Mouse (Mus musculus) embryonic fibroblast, embryonic 13.5 days (primary cell): Measurements from ENCODE around the gene Ctnnal1.

Source experiments
- CTCF ChIP-seq: IDR thresholded peaks from 2 replicates; pipeline ENCODE4 v1.5.1; 2011; ENCODE audit warnings: mild to moderate bottlenecking, control low read depth, low read length, moderate library complexity, borderline replicate concordance; ENCODE audit not compliant: insufficient read depth
- POLR2A ChIP-seq: IDR thresholded peaks from 2 replicates; pipeline ENCODE4 v1.6.1; 2011; ENCODE audit warnings: low read depth, mild to moderate bottlenecking, control low read depth, low read length, moderate library complexity

DNA sequence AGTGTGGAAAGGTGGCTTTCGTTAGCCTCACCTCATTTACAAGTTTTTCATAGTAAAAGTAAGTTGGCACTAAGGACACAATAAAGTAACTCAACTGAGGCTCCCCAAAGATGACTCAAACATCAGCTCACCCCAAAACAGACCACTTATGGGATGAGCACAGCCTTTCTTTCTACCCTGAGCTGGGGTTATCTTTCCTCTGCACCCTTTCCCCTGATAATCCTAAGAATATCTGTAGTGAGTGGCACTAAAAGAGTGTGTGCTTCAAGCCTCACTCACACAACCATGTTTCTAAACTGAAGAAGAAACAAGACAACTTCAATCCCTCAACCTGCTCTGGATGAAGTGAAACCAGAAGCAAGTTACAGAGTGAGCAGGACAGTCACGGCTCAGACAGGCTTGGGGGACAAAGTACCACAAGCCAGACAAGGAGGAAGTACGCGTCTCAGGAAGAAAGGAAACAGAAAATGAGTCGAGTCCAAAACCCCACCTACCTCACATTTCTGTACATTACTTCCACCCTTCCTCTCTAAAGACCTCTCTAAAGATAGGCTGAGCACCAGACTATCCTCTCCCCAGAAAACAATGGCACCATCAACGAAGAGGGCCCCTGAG, 27.6 kb upstream of the Ctnnal1 start:
- TF ChIP-seq CTCF (no peak), POLR2A (no peak)
